Mouse (Mus musculus) neutrophil, adult 5-6 weeks (primary cell): ENCODE measurements around the gene Nckap1l. TPM values are rescaled to one million over a fixed set of nuclear protein-coding genes. Genes with fewer than 3 reads are reported as not detected.

Experiments
- ATAC-seq: fragments of 151-379, 151-347 bp; 2 replicates; pipeline ENCODE4 v1.8.0; 2017; ENCODE audit warnings: mild to moderate bottlenecking, moderate TSS enrichment; ENCODE audit not compliant: insufficient number of reproducible peaks, poor library complexity, low FRiP score, severe bottlenecking; ENCODE audit errors: extremely low read depth
- total RNA-seq: library from RNA; stranded (forward); fragments of 200-1000 nt; gene quantifications from 2 replicates; pipeline ENCODE4 v1.2.3, GENCODE M21; 2017

The Nckap1l gene
- total RNA-seq, 1 experiment from 2014 or later: 385 TPM

- ATAC-seq: no peak
These were observed 42.9 kb downstream of the Nckap1l start for GRCm38 (mm10) chr15:103496204-103497140.

- no peak for ATAC-seq
These were observed 44.6 kb downstream of the Nckap1l start for GRCm38 (mm10) chr15:103498157-103498556.

- ATAC-seq: no peak
These were observed 47.1 kb downstream of the Nckap1l start for GRCm38 (mm10) chr15:103500723-103501122.

DNA sequence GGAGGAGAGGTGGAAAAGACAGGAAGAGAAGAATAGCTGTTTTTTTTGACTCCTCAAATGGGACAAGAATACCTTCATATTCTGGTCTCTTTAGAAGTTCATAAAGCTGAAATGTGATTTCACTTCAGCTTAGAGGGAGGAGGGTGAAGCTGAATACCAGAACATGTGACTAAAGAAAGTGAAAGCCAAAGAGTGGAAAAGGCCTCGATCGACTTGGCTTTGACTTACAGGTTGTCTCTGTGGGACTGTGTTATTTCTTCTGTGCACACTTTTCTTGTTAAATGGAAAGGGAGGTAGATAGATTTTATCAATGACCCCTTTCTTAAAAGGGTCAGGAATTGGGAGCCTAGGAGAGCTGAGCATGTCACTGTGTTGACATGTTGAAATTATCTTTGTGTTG lies 47.6 kb downstream of the Nckap1l start:
- no peak for ATAC-seq

DNA sequence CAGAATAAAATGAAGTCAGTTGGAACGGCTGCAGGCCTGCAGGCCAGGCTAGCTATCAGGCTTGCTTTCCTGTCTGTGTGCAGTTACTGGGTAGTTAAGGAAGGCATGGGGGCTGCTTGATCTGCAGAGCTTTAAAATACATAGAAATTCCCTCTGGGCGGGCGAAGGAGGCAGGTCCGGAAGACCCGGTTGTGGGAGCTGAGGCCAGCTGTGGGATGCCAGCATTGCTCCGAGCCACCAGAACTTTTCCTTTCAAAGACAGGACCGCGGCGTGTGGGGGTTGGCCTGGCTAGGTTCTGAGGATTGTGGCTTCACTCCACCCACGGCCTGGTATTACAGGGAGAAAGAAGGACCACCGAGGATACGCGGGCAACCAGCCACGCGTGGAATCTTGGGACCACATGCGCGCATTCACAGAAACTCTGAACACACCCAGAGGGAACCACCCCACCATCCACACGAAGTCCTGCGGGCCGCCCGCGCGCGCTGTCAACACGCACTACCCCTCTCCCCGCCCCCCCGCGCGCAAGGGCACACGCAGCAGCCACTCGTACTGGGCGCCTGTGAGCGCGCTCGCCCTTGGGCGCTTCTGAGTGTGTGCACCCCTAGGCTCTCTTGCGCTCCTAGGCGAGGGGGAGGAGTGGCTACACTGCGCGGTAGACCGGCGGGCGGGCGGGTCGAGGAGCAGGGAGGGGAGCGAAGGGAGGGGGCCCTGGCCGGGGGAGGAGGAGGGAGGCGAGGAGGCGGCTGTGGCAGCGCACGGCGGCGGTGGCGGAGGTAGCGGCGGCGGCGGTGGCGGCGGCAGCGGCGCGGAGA lies 49.0 kb downstream of the Nckap1l start, which contains the start of gene Pde1b:
Gene Pde1b (plus strand): TSS at position 600 of the 816 bp plus-strand sequence.
- peak; percentile 47; the same call in 1 of the 2 replicates for ATAC-seq

- ATAC-seq: no peak
These were observed 49.6 kb downstream of the Nckap1l start for GRCm38 (mm10) chr15:103503251-103503600.

GRCm38 (mm10) chr15:103503660-103504059 lies 50.1 kb downstream of the Nckap1l start:
- ATAC-seq: no peak

DNA sequence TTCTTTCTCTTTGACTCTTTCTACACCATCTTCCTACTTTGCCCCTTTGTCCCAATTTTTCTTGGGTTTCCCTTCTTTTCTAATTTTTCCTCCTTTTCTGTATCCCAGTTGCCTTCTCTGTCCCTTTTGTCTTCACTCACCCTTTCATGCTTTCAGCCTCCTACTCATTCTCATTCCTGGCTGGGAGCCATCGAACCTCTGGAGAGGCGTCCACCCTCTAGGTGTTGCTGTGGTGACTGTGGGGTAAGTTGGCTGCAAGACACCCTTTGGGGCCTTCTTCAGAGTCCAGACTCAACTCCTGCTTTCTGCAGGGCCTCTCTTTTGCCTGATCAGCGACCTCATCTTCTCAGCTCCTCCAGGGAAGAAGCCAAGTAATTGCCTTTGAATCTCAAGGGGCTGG lies 55.7 kb downstream of the Nckap1l start:
- ATAC-seq: no peak

DNA sequence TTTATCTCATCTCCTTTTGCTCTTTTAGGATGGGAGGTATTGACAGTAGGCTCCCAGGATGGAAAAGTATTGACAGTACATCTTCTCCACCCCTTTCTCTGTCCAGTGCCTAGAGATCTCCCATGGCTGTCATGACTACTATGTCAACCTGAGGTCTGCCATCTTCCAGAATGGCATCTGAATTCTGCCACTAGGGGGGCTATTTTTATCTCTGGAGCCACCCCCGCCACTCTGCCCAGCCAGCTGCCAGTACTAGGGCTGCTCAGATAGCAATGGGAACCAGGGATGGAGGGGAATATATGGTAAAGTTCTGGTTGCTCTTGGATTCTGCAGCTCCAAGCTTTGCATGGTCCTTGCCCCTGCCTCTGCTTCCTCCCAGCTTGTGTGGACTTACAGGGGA lies 58.1 kb downstream of the Nckap1l start:
- no peak for ATAC-seq

DNA sequence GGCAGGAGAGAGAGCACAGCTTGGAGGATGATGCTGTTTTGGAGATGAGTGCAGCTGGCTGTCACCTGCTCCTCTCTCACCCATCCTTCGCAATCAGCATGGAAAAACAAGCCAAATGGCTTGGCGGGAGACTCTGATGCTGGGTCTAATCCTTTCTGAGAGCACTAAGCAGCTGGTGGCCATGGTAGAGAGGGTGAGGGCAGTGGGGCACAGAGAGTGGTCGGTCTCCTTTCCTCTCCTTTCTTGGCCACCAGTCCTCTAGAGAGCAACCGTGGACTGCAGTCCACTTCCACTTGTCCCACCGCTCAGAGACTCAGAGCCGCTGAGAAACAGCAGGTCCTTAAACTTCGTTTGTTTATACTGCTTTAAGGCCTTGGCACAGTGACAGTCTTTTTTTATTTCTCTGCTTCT lies 60.0 kb downstream of the Nckap1l start:
- ATAC-seq: no peak

GRCm38 (mm10) chr15:103514119-103514518 lies 60.5 kb downstream of the Nckap1l start:
- ATAC-seq: 0 out of 2 replicates have a peak, but pooled peaks have one; percentile 26

DNA sequence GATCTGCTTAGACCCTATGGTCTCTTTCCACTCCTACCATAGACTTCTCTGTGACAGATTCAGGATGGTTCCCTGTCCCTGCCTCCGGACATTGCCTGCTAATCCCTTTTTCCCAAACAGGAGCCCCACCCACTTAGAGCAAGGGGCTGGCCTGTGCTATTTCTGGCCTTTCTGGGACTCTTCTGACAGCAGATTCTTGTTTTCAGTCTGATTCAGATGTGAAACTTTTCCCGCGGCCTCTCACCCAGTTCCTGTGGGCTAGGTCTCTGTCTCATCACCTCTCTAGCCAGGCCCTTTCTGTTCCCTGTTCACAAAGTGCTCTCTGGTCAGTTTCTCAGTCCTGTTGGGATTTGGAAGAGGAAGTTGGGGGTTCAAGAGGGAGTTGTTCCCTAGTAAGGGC lies 61.3 kb downstream of the Nckap1l start:
- ATAC-seq: no peak

GRCm38 (mm10) chr15:103518600-103519385 lies 65.2 kb downstream of the Nckap1l start:
- no peak for ATAC-seq

DNA sequence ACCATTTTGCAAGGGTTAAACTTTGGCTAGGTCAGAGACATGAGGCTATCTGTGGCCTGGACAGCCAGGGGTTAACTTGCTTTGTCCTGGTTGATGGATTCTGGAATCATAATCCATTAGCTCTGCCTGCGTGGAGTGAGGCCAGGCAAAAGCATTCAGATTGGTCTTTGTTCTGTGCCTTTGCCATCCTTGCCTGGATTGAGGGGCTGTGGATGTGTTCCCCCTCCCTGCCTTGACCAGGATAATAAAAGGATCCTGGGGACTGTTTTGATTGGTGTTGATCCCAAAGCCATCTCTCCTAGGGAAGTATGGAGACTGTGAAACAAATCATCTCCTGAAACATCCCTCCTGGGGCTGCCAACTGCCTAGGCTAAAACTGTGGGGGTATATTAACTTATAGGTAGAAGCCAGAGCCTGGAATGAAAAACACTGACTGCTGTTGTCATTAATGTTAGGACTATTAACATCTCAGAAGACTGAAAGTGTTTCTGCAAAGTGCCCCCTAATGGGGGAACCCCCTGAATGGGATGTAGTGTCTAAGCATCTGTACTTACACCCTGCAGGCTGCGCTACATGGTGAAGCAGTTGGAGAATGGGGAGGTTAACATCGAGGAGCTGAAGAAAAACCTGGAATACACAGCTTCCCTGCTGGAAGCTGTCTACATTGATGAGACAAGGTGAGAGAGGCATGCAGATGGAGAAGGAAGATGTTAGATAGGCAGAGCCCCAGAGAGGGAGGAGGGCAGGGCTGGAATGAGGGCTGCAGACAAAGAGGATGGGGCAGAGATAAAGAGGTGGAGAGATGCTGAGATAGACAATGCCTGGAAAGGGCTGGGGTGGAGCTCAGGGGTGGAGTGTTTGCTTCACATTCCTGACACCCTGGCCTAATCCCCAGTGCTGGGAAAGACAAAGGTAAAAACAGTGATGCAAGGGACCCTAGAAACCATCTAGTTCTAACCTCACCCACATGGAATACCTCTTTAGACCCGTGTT lies 66.1 kb downstream of the Nckap1l start:
- no peak for ATAC-seq

DNA sequence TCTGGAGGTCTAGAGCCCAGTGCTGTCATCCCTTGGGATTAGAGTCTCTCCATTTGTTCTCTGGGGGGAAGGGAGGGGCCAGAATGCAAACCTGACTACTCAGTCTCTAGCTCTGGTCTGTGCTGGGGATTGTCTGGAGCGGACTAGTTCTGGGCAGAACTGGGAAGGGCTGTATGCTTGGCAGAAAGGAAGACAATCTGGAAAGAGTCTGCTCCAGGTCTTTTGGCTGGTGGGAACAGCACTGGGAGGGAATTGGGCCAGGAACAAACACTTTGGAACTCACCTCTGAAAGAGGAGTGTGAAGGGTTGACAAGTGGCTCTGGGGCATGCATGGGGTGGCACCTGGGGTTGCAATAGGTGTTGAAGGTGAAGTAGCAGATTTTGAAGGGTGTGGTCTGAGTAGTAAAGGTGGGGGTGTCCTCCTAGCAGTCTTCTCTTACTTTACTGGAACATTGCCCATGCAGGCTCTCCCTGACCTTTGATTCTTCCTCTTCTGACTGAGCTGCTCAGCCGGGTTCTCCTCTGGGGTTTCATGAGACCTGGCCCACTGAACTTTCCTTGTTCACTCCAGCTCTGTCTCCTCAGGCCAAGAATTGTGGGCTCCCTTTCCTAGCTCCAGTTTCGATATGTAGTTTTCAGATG lies 69.0 kb downstream of the Nckap1l start:
- no peak for ATAC-seq

DNA sequence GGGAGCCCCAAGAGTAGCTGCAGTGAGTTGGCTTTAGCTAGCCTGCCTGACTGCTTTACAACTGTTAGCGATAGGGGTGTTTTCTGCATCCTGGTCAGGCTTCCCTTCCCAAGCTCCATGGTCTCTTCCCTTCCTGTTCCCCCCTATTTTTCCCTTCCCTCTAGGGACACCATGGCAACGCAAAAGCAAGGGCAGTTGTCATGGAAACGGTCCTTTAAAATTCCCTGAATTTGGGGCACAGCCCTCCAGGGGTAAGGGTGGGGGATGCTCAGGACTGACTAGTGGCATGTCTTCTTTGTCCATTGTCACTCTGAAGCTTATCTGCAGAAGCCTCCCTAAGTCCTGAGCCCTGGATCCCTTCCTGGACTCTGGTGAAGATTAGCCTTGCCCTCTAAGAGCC lies 69.6 kb downstream of the Nckap1l start:
- ATAC-seq: no peak

- ATAC-seq: no peak
These were observed 76.8 kb downstream of the Nckap1l start for GRCm38 (mm10) chr15:103530372-103530771.
